In genomic region chr16:78619386-78619785, GRCm38 (mm10) we compare ENCODE assay signal across 8 mouse cellular contexts. TPM values are rescaled to one million over a fixed set of nuclear protein-coding genes. Genes with fewer than 3 reads are reported as not detected.
A peak's percentile ranks its signal among the peaks of the same experiment; 100 is the strongest.
DNase-seq lines count a peak whose midpoint lies in the region; ATAC-seq lines count a peak whose summit lies in the region.
"Had no signal": no experiment of that assay in that cellular context is flagged by ENCODE, and none has a peak within 500 bp of the region (broad histone marks: within the 10 kb centered on the region; RNA-seq: fewer than 3 reads in every experiment).

No protein-coding gene starts in this region.

- H3K4me2 ChIP-seq in hindbrain, embryonic 16.5 days (ENCODE audit: low read length), result no peak overlapping the region

- intact Hi-C loops in heart, postnatal 36 days (cut with DNase I), result no loop called here

- no peaks in the 10 kb centered on the region for H3K4me1 ChIP-seq in hindbrain, embryonic 16.5 days (ENCODE audit: control insufficient read depth, insufficient read depth, low read depth, low read length)

- 91% methylated on average over 5 of the region's 5 CpGs for WGBS in hindbrain, embryonic 16.5 days

- no peak for ATAC-seq in hindbrain, embryonic 16.5 days

- H3K9me3 ChIP-seq in hindbrain, embryonic 16.5 days (ENCODE audit: control insufficient read depth, low read length), result no peaks in the 10 kb centered on the region

- H3K27ac ChIP-seq in hindbrain, embryonic 16.5 days (ENCODE audit: low read depth, low read length), result no peak overlapping the region

- no peaks in the 10 kb centered on the region for H3K36me3 ChIP-seq in hindbrain, embryonic 16.5 days (ENCODE audit: control insufficient read depth, insufficient read depth, low read length)

- H3K9ac ChIP-seq in hindbrain, embryonic 16.5 days (ENCODE audit: low read depth, low read length), result no peak overlapping the region

- H3K4me3 ChIP-seq in hindbrain, embryonic 16.5 days (ENCODE audit: low read length), result no peak overlapping the region

- no peaks in the 10 kb centered on the region for H3K27me3 ChIP-seq in hindbrain, embryonic 16.5 days (replicated peaks; ENCODE audit: control insufficient read depth, insufficient read depth, low read length)

- DNase-seq in urinary bladder, postnatal 14 days (ENCODE audit: low spot score), result peak; percentile 84
- no peak for DNase-seq in urinary bladder, postnatal 4 days (ENCODE audit: low spot score in 2 of 2)
- peak; percentile 42 to 60 for DNase-seq in adrenal gland, adult 18-20 months (ENCODE audit: low spot score in 2 of 2)
- DNase-seq in heart, postnatal 36 days, result peak; percentile 16 to 22
- DNase-seq in embryo, embryonic 9.5 days (ENCODE audit: extremely low spot score), result no peak
- no peak for DNase-seq in retina, postnatal 1 day
- DNase-seq: kidney, adult 8-10 months had no signal

RNA-seq across cellular contexts. Expression of gene D16Ertd472e, which starts 42.9 kb away (rescaled TPM):
- 10 to 100 TPM; 27.2 to 67.6 TPM for total RNA-seq in adrenal gland, adult 18-20 months (2021)
- total RNA-seq in heart, postnatal 36 days (2021), result 1 to 10 TPM; 4.9 to 5.5 TPM
- polyA plus RNA-seq in hindbrain, embryonic 16.5 days (2015; fragmentation: Nextera tagmentation; extraction: Ambion mirVana), result 5.5 and 7.0 TPM in 2 replicates

Comparison
In these comparisons a context has a peak if more than half of its experiments do, and no peak if none do; other contexts are left out.
1. DNase-seq: peak in urinary bladder, postnatal 14 days (single experiment), adrenal gland, adult 18-20 months (2 of 2) and heart, postnatal 36 days (2 of 2); none in urinary bladder, postnatal 4 days (0 of 2), embryo, embryonic 9.5 days (single experiment) and retina, postnatal 1 day (single experiment).
2. RNA of gene D16Ertd472e, which starts 42.9 kb away (total RNA-seq): 27.2 to 67.6 TPM in adrenal gland, adult 18-20 months; 4.9 to 5.5 TPM in heart, postnatal 36 days; every median in the first group is over 4 times any median in the second.